Mouse (Mus musculus) T-helper 1 cell (primary cell): ENCODE data around the gene Ccsap.
"Not testable (repeated sequence)": the region's sequence is repeated elsewhere in the genome, so short reads cannot be mapped to it uniquely, and the experiment has no call there.

Source experiments
- in situ Hi-C: fragments of 300-600 bp; cut with MboI, MseI; formaldehyde crosslinking; loops from one replicate; pipeline ENCODE4 v1.15.1; 2025; ENCODE audit warnings: high pct_unique_total_duplicates

Gene Ccsap

DNA sequence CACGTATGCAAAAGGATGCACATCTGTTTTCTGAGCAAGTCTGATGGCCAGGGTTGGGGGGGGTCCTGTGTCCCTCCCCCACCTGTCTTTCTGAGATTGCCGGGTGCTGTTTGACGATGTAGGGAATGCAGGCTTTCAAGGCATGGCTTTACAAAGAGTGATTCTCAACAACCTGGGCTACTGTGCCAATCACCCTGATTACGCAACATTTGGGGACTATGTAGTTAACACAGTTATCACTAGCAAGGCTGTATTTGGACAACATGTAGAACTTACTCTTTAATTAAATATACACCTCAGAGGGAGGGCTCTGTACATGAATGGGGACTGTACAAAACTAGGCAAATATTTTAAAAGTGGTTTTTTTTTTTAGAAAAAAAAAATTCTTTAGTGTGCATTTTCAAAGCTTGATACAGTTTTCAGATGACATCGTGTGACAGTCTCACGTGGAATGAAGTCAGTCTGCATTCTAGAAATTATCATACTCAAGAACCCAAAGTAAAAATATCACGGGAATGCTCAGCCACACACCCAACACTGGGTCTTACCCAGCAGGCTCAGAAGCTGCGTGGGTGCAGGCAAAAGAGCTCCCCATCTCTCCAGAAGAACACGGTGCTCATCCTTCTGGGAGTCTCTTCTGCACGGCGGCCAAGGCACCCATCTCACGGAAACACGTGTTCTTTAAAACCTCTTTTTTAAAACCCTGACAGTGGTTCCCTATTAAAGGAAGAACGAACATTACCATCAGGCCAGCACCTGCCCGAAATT, 19.2 kb downstream of the Ccsap start:
- in situ Hi-C loops: no loop called here

DNA sequence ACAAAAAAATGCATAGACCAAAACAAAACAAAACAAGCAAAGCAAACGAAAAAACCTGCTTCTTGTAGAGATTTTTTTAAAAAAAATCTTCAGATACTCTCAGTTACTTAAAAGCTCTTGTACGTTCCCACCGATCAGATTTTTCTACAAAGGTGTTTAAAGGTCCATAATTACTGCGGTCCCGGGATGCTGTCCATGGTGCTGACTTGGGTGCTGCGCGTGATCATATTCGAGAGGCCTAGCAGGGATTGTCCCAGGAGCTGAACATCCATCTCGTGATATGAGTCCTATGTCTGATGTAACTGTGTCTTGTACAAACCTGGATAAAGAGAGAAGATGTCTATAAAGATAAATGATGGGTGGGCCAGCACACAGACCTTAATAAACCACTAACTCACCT, 21.5 kb downstream of the Ccsap start:
- in situ Hi-C loops: no loop called here

DNA sequence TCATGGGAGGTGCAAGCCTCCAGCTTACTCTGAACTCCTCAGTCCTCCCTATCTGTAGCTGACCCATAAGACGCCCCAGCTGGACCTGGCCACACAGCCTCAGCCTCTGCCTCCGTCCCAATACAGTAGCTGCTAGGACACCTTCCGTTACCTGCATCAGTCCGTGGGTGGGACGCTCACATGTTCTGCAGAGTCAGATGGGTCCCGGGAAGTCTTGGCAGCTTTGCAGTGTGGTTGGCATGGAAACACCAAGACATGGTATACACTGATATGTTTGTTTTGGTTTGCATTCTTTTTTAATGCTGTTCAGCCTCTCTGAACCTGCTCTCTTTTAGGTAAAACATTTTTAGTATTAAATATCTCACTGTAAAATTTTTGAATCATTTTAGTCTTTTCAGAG, 23.7 kb downstream of the Ccsap start:
- in situ Hi-C loops: no loop called here

DNA sequence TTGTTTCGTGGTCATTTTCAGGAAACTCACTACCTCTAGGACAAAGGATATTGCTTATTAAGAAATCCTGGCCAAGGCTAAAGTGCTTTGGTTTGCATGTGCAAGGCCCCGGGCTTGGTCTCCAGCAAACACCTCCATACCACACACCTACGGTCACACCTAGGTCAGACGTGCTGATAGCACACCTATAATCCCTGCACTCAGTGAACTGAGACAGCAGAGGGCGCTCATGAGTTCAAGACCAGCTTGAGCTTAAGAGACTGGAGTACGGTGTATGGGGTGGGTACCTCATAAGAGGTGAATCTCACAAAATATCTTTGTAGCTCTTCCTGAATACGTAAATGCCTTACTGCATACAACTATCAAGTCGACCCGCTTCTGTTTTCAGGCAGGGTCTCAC, 24.6 kb downstream of the Ccsap start:
- in situ Hi-C loops: no loop called here

DNA sequence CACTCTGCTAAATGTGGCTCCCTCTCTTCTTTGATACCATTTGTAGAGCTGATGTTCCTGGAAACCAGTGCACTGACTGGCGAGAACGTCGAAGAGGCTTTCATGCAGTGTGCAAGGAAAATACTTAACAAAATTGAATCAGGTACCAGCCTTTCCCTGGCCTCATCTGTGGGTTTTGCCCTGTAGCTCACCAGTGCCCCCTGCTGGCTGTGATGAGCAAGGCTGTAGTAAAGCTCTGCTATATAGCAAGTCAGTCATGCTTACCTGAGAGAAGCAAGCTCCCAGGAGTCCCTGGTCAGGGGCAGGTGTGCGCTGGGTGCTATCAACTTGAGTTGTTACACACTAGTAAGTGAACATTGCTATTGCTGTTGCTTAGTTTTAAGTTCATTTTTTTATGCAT, 27.3 kb downstream of the Ccsap start:
- in situ Hi-C loops: no loop called here

DNA sequence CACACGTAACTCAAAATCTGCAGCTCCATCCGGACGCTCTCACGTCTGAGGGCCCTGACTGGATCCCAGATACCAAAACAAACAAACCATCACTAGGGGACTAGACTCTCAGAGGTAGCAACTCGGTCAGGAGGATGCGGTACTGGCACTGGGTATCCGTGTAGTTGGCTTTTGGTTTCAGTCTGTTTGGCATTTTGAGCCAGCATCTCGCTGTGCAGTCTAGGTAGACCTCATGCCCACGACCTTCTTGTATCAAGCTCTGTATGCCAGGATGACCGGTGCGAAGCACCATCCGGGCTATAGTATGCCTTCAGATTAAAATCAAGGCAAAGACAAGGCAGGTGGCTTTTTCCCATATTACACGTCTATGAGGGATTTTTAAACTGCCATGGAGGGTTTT, 32.5 kb downstream of the Ccsap start:
- in situ Hi-C loops: no loop called here

DNA sequence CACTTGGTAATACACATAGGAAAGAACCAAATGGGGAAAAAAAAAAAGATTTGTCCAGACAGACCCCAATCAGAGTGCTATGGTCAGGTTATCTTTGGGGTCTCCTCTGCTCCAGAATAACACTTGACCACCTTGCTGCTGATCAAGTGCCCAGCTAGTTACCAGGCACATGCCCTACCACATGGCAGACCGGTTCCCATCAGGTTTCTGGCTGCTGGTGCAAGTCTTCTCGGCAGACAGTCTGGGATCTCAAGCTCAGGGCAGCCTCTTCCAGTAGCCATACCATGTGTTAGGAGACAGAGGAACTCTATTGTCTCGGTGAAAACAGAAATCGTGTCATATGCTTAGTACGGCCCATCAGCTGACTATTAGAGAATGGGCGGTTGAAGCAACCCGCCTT, 33.3 kb downstream of the Ccsap start:
- in situ Hi-C loops: no loop called here

DNA sequence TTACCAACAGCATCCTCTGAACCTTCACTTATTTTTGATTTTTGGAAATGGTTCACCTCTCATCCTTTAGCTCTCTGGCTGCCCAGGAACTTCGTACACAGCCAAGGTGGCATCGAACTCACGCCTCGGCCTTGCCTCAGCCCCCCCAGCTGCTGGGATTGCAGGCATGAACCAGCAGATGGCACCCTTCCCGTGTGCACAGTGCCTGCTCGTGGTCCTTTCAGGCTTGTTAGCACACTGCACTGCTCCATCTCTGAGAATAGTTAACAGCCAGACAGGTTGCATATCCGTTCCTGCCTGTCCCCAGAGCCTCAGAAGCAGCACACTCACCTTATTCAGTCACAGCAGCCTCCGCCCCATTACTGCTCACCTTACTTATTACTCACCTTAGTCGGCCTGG, 34.0 kb downstream of the Ccsap start:
- in situ Hi-C loops: no loop called here

DNA sequence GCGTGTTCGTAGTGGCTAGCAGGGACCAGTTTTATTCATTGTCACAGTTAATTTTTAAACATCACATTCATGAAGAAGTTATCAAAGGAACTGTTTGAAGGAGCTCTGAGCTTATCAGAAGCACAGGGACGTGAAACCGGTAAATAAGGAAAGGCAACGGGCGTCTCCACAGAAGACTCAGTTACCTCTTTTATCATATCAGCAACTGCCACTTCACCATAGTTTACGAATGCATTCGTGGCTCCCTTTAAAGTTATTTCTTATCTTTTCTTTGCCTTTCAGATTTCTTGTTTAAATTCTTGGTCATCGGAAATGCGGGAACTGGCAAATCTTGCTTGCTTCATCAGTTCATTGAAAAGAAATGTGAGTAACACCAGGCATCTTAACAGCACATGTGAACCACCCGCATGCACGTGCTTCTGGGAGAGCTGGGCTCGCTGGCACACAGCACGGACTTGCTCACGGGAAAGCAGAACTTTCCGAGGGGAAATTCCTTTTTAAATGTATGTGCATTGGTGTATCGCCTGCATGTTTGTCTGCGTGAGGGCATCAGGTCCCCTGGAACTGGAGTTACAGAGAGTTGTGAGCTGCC, 36.4 kb downstream of the Ccsap start:
- in situ Hi-C loops: no loop called here

DNA sequence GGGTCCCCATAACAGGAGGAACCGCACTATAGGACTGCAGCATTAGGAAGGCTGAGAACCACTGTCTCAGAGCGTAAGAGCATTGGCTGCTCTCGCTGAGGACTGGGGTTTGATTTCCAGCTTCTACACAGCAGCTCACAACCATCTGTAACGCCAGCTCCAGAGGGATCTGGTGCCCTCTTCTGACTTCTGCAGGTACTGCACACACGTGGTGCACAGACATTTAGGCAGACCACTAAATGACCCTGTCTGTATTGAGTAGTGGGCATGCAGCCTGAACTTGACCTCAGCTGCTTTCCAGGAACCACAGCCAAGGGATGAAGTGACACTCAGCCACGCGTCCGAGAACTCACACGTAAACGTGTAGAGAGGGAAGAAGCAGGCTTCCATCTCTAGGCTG, 36.9 kb downstream of the Ccsap start:
- in situ Hi-C loops: no loop called here

DNA sequence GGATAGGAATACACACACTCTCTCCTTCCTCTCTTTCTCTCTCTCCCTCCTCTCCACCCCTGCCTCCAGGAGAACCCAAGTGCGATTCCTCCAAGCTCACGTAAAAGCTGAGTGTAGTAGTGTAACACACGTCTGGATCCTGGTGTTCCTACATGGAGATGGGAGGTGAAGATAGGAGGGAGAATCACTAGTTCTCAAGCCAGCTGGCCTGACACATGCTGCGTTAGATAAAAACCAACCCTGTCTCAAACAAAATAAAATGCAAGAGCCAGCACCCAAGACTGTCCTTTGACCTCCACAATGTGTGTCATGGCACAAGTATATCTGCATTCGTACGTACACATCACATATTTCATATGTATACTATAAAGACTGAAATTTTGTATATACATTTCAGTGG, 39.2 kb downstream of the Ccsap start:
- in situ Hi-C loops: no loop called here

DNA sequence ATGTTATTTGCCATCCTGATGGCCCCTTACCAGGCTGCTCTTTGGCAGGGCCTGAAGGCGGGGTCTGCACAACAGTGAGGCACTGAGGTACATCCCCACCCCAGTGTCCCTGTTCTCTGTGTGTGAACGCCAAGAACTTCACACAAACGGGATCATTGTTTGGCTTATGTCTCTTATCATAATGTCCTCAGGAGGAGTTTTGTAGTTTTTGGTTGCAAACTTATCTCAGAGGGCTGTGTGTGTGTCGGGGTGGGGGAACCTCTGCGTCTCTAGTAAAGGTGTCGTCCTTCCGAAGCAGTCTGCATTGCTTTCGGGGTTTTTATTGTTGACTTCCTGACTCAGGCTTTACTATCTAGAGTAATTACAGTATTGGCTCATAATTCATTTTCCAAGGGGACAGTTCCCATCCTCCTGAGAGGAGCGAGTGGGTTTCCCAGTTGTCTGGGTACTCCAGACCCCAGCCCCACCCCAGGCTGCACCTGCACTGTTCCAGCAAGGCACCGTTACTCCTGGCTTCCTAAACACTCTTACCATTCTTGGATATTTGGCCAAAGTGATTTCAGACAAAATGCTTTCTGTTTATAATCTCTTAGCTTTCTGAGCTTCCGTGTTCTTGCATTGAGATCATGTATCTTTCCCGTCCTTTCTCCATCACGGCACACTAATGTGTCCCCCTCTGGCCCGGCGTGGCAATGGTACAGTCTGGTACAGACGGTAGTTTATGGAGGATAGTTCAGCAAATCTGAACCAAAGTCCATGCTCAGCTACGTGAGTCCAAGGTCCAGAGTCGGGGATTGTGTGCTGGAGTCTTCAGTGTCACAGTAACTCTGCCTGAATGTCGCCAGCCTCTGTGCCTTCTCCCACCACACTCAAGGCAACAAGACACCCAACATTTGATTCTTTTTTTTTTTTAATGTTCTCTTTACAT, 40.1 kb downstream of the Ccsap start:
- in situ Hi-C loops: no loop called here

DNA sequence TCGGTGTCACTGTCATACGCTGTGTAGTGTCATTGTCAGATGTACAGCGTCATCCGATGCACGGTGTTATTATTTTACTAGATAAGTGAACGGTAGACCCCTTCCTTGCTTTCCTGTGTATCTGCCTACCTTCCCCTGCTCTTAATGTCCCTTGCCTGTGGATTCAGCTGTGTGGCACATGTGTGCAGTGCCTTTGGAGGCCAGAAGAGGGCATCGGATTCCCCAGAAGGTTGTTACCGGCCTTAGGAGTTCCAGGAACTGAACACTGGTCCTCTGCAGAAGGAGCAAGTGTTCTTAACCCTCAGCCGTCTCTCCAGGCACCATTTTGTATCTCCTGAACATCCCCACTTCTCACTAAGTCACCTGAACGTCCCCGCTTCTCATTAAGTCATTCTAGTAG, 42.3 kb downstream of the Ccsap start:
- in situ Hi-C loops: no loop called here

DNA sequence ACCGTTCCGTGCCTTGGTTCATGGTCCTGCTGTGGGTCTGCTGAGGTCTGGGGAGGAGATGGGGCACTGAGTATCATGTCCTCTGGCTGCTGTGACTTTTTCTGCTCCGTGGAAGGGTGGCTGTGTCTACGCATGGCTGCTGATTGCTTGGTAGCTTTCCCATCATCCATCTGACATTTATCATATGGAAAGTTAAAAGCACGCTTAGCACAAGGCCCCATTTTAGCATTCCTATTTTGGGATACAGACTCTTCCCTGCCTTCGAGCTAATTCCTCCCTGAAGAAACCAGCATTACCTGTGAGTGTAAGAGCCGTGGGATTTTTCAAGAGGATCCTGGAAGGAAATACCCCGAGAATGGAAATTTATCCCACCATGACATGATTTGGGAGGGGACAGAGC, 43.1 kb downstream of the Ccsap start:
- in situ Hi-C loops: no loop called here

DNA sequence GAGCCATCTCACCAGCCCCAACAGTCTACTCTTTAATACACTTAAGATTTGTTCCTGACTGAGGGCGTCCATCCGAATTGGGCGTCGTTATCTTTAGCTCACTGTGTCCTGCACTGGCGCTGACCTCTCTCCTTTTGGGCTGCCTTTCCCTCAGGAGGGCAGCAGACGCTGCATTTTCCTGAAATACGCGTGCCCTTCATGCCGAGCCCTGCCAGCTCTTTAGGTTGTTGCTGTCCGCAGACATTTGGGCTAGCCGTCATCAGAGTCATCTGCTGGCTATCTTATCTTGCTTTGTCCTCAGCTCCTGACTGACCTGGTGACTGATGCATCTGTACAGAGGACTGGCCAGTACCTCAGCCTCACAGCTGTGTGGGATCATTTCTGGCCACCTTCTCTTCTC, 44.7 kb downstream of the Ccsap start:
- in situ Hi-C loops: no loop called here

DNA sequence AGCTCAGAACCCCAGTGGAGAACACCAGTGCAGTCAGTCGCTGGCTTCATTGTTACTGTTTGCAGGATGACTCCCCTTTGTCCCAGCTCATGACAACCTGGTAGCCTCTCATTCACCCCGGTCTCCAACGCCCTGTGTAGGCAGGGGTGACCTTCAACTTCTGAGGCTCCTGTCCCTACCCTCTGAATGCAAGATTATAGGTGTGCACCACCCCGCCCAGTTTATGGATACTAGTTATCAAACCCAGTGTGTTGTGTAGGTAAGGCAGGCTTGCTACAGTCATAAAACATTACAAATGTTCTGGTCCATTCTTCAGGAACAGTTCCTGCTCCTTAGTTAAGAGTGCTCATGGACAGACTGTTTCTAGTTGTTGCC, 46.1 kb downstream of the Ccsap start:
- in situ Hi-C loops: no loop called here

DNA sequence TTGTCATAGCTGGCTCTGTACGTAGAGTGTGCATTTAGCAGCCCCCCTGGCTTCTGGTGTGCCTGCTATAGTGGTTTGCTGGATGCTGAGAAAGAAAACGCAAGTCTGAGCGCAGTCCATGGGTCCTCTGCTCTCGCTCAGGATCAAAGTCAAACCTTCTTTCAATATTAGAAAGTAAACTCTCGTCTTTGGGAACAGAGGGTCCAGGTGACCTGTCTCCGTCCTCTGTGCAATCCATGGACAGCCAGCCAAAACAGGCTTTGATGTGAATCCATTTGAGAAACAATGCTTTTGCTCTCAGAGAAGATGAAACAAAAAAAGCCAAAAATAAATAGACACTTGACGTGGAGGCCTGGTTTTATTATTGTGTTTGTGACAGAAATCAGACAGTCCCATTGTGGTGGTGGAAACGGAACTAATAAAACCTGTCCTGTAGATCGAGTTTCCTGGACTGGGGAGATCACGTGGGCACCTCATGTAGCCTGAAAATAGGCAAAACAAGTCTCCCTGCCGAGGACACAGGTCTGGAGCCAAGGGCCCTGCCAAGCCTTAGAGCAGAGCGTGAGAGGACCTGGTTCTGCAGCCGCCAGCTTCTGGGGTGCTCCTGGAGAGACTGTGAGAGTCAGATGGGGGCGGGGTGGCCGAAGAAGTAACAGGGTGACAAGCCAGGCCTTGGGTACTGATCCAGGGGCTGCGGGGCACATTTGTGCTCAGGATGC, 46.7 kb downstream of the Ccsap start:
- in situ Hi-C loops: no loop called here

DNA sequence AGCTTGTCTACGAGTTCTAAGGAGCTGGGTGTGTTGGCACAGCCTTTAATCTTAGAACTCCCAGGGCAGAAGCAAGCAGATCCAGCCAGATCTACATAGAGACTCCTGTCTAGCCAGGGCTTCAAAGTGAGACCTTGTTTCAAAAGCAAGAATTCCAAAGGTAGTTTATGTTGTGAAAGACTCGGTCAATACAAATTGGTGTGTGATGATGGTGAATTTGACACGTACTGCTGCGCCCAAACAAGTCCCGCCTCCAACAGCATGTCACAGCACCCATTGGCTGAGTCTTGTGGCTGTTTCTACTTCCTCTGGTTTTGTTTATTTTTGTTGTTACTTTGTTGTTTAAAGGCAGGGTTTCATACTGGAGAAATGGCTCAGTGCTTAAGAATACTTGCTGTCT, 47.8 kb downstream of the Ccsap start:
- in situ Hi-C loops: no loop called here

DNA sequence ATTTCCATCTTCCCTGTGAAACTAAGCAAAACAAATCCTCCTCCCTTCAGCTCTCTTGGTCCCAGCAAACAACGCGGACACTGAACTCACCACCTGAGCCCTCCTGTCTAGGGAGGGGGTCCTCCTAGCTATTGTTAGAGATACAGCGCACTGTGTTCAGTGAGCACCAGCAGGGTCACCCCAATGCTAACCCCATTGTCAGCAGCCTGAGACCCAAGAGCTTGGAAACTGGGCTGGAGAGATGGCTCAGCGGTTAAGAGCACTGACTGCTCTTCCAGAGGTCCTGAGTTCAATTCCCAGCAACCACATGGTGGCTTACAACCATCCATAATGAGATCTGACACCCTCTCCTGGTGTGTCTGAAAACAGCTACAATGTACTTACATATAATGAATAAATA, 50.7 kb downstream of the Ccsap start:
- in situ Hi-C loops: not testable (repeated sequence)

DNA sequence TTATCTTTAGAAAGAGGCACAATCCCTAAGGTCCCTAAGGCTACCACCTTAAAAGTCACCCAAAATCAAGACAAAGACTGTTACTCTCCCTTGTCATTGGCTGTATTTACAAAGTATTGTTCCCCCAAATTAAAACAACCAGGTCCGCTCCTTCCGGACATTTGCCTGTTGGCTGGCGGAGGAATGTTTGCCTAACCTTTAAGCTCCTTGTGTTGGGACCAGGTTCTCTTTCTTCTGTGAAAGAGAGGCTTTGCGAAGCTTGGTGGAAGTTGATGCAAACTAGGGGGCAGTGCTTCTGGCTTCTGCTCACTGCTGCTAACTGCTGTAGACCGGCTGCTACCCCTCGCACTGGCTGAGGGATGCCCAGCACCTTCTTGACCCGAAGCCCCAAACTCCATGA, 51.3 kb downstream of the Ccsap start:
- in situ Hi-C loops: no loop called here

DNA sequence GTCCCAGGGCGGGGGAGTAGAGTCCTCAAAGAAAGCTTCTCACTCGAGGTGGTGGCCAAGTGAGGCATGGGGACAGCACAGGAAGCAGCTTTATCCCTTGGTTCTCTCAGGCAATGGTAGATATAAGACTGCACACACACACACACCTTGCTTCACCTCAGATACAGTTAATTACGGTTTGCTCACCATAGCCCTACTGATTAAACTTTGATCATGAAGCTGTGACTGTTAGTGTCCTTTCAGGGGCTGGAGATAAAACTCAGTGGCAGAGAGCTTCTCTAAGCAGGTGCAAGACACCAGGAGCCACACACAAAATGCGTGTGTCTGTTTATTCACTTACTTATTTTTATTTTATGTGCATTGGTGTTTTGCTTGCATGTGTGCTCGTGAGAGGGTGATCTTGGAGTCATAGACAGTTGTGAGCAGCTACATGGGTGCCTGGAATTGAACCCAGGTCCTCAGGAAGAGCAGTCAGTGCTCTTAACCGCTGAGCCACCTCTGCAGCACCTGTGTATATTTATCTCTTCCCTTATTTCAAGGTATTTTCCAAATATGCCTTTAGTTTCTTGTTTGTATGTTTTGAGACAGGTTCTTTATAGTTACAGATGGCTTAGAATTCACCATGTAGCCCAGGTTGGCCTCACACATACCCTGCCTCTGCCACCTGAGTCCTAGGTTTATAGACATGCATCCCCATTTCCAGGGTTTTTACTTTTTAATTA, 52.0 kb downstream of the Ccsap start:
- in situ Hi-C loops: no loop called here
